Mouse (Mus musculus): ENCODE results near the gene Tigd3. TPM values are rescaled to one million over a fixed set of nuclear protein-coding genes. Genes with fewer than 3 reads are reported as not detected.

Gene Tigd3
- polyA plus RNA-seq, 1 experiment from 2014 or later = 2.5 TPM

- peaks cover 13% of the 10 kb centered on the region for H3K4me1 ChIP-seq (replicated peaks)
- H3K9me3 ChIP-seq (replicated peaks) = no peaks in the 10 kb centered on the region
- no peak overlapping the region for H3K4me2 ChIP-seq
- DNase-seq = no peak
- peaks cover 73% of the 10 kb centered on the region for H3K36me3 ChIP-seq
- no peak overlapping the region for H3K27ac ChIP-seq
- WGBS (ENCODE audit: insufficient replicate concordance) = 81% methylated on average over 9 of the region's 9 CpGs
- H3K9ac ChIP-seq = no peak overlapping the region
- no peaks in the 10 kb centered on the region for H3K27me3 ChIP-seq
- H3K4me3 ChIP-seq (replicated peaks) = no peak overlapping the region
- ATAC-seq (ENCODE audit: low read depth) = no peak
Measured at GRCm38 (mm10) chr19:5856604-5857003, 37.3 kb downstream of the Tigd3 start.

- Histone ChIP-seq H3K4me3 (replicated peaks) (no peak overlapping the region), H3K9me3 (replicated peaks) (no peaks in the 10 kb centered on the region), H3K27me3 (no peaks in the 10 kb centered on the region), H3K4me1 (replicated peaks) (peaks cover 58% of the 10 kb centered on the region), H3K27ac (peak overlapping the region; percentile 53), H3K9ac (peak overlapping the region; percentile 51; the same call in 1 of the 2 replicates), H3K4me2 (peak overlapping the region; percentile 38; the same call in 1 of the 2 replicates), H3K36me3 (peaks cover 33% of the 10 kb centered on the region)
- DNase-seq (no peak), ATAC-seq (ENCODE audit: low read depth) (no peak)
- 72% methylated on average over 12 of the region's 12 CpGs for WGBS (ENCODE audit: insufficient replicate concordance)
Measured at GRCm38 (mm10) chr19:5852035-5852722, 41.8 kb downstream of the Tigd3 start.

GRCm38 (mm10) chr19:5851481-5851971 lies 42.4 kb downstream of the Tigd3 start:
- ATAC-seq (ENCODE audit: low read depth) (no peak), DNase-seq (peak; percentile 40)
- Histone ChIP-seq H3K36me3 (peaks cover 30% of the 10 kb centered on the region), H3K27me3 (no peaks in the 10 kb centered on the region), H3K9me3 (replicated peaks) (no peaks in the 10 kb centered on the region), H3K4me3 (replicated peaks) (no peak overlapping the region), H3K4me2 (peak overlapping the region; percentile 38), H3K4me1 (replicated peaks) (peaks cover 64% of the 10 kb centered on the region), H3K27ac (peak overlapping the region; percentile 53; the same call in 1 of the 2 replicates), H3K9ac (peak overlapping the region; percentile 51)
- 28% methylated on average over 5 of the region's 5 CpGs for WGBS (ENCODE audit: insufficient replicate concordance)

- ATAC-seq (ENCODE audit: low read depth) = no peak
- Histone ChIP-seq H3K27ac (no peak overlapping the region), H3K4me2 (no peak overlapping the region), H3K4me1 (replicated peaks) (peaks cover 71% of the 10 kb centered on the region), H3K36me3 (peaks cover 25% of the 10 kb centered on the region), H3K4me3 (replicated peaks) (no peak overlapping the region), H3K9me3 (replicated peaks) (no peaks in the 10 kb centered on the region), H3K9ac (0 out of 2 replicates have a peak overlapping the region, but pooled peaks have one; percentile 51), H3K27me3 (no peaks in the 10 kb centered on the region)
- no peak for DNase-seq
- 77% methylated on average over 3 of the region's 3 CpGs for WGBS (ENCODE audit: insufficient replicate concordance)
Measured at GRCm38 (mm10) chr19:5850860-5851259, 43.1 kb downstream of the Tigd3 start.

- ATAC-seq (ENCODE audit: low read depth) (peak; percentile 41), DNase-seq (peak; percentile 87)
- H3K9ac ChIP-seq = peak overlapping the region; percentile 85
- peaks cover 17% of the 10 kb centered on the region for H3K36me3 ChIP-seq
- peaks cover 76% of the 10 kb centered on the region for H3K4me1 ChIP-seq (replicated peaks)
- H3K9me3 ChIP-seq (replicated peaks) = no peaks in the 10 kb centered on the region
- 15% methylated on average over 11 of the region's 11 CpGs for WGBS (ENCODE audit: insufficient replicate concordance)
- H3K27me3 ChIP-seq = no peaks in the 10 kb centered on the region
- H3K4me3 ChIP-seq (replicated peaks) = peak overlapping the region; percentile 66
- H3K27ac ChIP-seq = peak overlapping the region; percentile 99
- H3K4me2 ChIP-seq = peak overlapping the region; percentile 84
Measured at GRCm38 (mm10) chr19:5849843-5850527, 44.0 kb downstream of the Tigd3 start.

GRCm38 (mm10) chr19:5848826-5849672 lies 44.9 kb downstream of the Tigd3 start:
- Histone ChIP-seq H3K27ac (peak overlapping the region; percentile 99), H3K4me1 (replicated peaks) (peaks cover 86% of the 10 kb centered on the region), H3K9ac (peak overlapping the region; percentile 85), H3K36me3 (peaks cover 13% of the 10 kb centered on the region), H3K9me3 (replicated peaks) (no peaks in the 10 kb centered on the region), H3K4me3 (replicated peaks) (peak overlapping the region; percentile 66), H3K4me2 (peak overlapping the region; percentile 84), H3K27me3 (no peaks in the 10 kb centered on the region)
- WGBS (ENCODE audit: insufficient replicate concordance) = 22% methylated on average over 13 of the region's 13 CpGs
- DNase-seq (peak; percentile 66), ATAC-seq (ENCODE audit: low read depth) (no peak)

- peak; percentile 62 for ATAC-seq (ENCODE audit: low read depth)
- DNase-seq = peak; percentile 79
- WGBS (ENCODE audit: insufficient replicate concordance) = 27% methylated on average over 14 of the region's 14 CpGs
- H3K9me3 ChIP-seq (replicated peaks) = no peaks in the 10 kb centered on the region
- H3K27me3 ChIP-seq = no peaks in the 10 kb centered on the region
- peak overlapping the region; percentile 66 for H3K4me3 ChIP-seq (replicated peaks)
- H3K4me2 ChIP-seq = peak overlapping the region; percentile 84
- peaks cover 94% of the 10 kb centered on the region for H3K4me1 ChIP-seq (replicated peaks)
- H3K9ac ChIP-seq = peak overlapping the region; percentile 85
- peak overlapping the region; percentile 99 for H3K27ac ChIP-seq
- H3K36me3 ChIP-seq = peaks cover 13% of the 10 kb centered on the region
Measured at GRCm38 (mm10) chr19:5848032-5848825, 45.7 kb downstream of the Tigd3 start.

- Histone ChIP-seq H3K9ac (peak overlapping the region; percentile 85), H3K27me3 (no peaks in the 10 kb centered on the region), H3K27ac (peak overlapping the region; percentile 99), H3K4me2 (peak overlapping the region; percentile 84), H3K9me3 (replicated peaks) (no peaks in the 10 kb centered on the region), H3K36me3 (peaks cover 5% of the 10 kb centered on the region), H3K4me3 (replicated peaks) (peak overlapping the region; percentile 66), H3K4me1 (replicated peaks) (peaks cover 97% of the 10 kb centered on the region)
- DNase-seq = peak; percentile 58
- WGBS (ENCODE audit: insufficient replicate concordance) = 49% methylated on average over 4 of the region's 4 CpGs
- ATAC-seq (ENCODE audit: low read depth) = no peak
Measured at GRCm38 (mm10) chr19:5847306-5847796, 46.6 kb downstream of the Tigd3 start.

- H3K27me3 ChIP-seq = no peaks in the 10 kb centered on the region
- H3K9me3 ChIP-seq (replicated peaks) = no peaks in the 10 kb centered on the region
- H3K36me3 ChIP-seq = no peaks in the 10 kb centered on the region
- H3K9ac ChIP-seq = peak overlapping the region; percentile 85
- H3K4me2 ChIP-seq = peak overlapping the region; percentile 84
- H3K27ac ChIP-seq = peak overlapping the region; percentile 99
- ATAC-seq (ENCODE audit: low read depth) (peak; percentile 47), DNase-seq (peak; percentile 79)
- peak overlapping the region; percentile 66 for H3K4me3 ChIP-seq (replicated peaks)
- peaks cover 97% of the 10 kb centered on the region for H3K4me1 ChIP-seq (replicated peaks)
- 9% methylated on average over 16 of the region's 16 CpGs for WGBS (ENCODE audit: insufficient replicate concordance)
Measured at GRCm38 (mm10) chr19:5846557-5847305, 47.2 kb downstream of the Tigd3 start.

- WGBS (ENCODE audit: insufficient replicate concordance) = 2% methylated on average over 7 of the region's 7 CpGs
- Histone ChIP-seq H3K4me3 (replicated peaks) (peak overlapping the region; percentile 66), H3K9ac (peak overlapping the region; percentile 85), H3K27ac (peak overlapping the region; percentile 99), H3K36me3 (no peaks in the 10 kb centered on the region), H3K9me3 (replicated peaks) (no peaks in the 10 kb centered on the region), H3K4me1 (replicated peaks) (peaks cover 97% of the 10 kb centered on the region), H3K27me3 (no peaks in the 10 kb centered on the region), H3K4me2 (peak overlapping the region; percentile 84)
- no peak for ATAC-seq (ENCODE audit: low read depth)
- no peak for DNase-seq
Measured at GRCm38 (mm10) chr19:5846154-5846553, 47.8 kb downstream of the Tigd3 start.
